Mouse (Mus musculus) intestine, postnatal 0 days (tissue): ENCODE results near the gene Igfbp3. TPM values are rescaled to one million over a fixed set of nuclear protein-coding genes. Genes with fewer than 3 reads are reported as not detected.
"Not testable (repeated sequence)": the region's sequence is repeated elsewhere in the genome, so short reads cannot be mapped to it uniquely, and the experiment has no call there.

Source experiments
- ATAC-seq: fragments of 200-750 bp; cut with Nextera tagmentation; 2 replicates; pipeline ENCODE4 v1.8.0; 2017; ENCODE audit warnings: mild to moderate bottlenecking, moderate TSS enrichment, moderate library complexity
- H3K27ac ChIP-seq: fragments of 300-500 bp; sonication (generic); 2 replicates; pipeline ENCODE4 v1.5.1; 2014; ENCODE audit warnings: mild to moderate bottlenecking, low read depth, low read length, moderate library complexity
- H3K27me3 ChIP-seq: fragments of 300-500 bp; sonication (generic); replicated peaks from 2 replicates; pipeline ENCODE4 v1.6.1; 2014; ENCODE audit warnings: low read length, mixed read lengths; ENCODE audit not compliant: control insufficient read depth, insufficient read depth
- H3K36me3 ChIP-seq: fragments of 300-500 bp; sonication (generic); 2 replicates; pipeline ENCODE4 v1.6.1; 2014; ENCODE audit warnings: mild to moderate bottlenecking, moderate library complexity; ENCODE audit not compliant: control insufficient read depth, insufficient read depth
- H3K4me1 ChIP-seq: fragments of 300-500 bp; sonication (generic); replicated peaks from 2 replicates; pipeline ENCODE4 v1.6.1; 2014; ENCODE audit warnings: antibody characterized with exemption, low read length, mixed read lengths; ENCODE audit not compliant: control insufficient read depth, insufficient read depth
- H3K4me2 ChIP-seq: fragments of 300-500 bp; sonication (generic); replicated peaks from 2 replicates; pipeline ENCODE4 v1.6.1; 2014; ENCODE audit warnings: low read depth, mild to moderate bottlenecking, moderate library complexity
- H3K4me3 ChIP-seq: fragments of 300-500 bp; sonication (generic); 2 replicates; pipeline ENCODE4 v1.5.1; 2014; ENCODE audit warnings: low read depth, low read length
- H3K9ac ChIP-seq: fragments of 300-500 bp; sonication (generic); 2 replicates; pipeline ENCODE4 v1.6.1; 2014; ENCODE audit warnings: mild to moderate bottlenecking, low read depth, low read length
- H3K9me3 ChIP-seq: fragments of 300-500 bp; sonication (generic); 2 replicates; pipeline ENCODE4 v1.6.1; 2016; ENCODE audit warnings: mixed run types; ENCODE audit not compliant: control insufficient read depth
- CTCF ChIP-seq: sonication (generic); IDR thresholded peaks from 2 replicates; pipeline ENCODE4 v1.5.1; 2016; ENCODE audit warnings: low read depth, mild to moderate bottlenecking, control low read depth, antibody characterized with exemption, moderate library complexity
- WGBS: fragments of 180-500 bp; shearing (Covaris S2); extraction: QIAGEN DNeasy Blood & Tissue Kit; methylation state at CpG from one replicate; pipeline ENCODE4 v1.1.7; 2014; 5-methylcytosine and 5-hydroxymethylcytosine counted together
- polyA plus RNA-seq: library from polyadenylated mRNA; unstranded; fragments of >200 nt; fragmentation: Nextera tagmentation; extraction: Ambion mirVana; gene quantifications from 2 replicates; pipeline ENCODE4 v1.2.1, GENCODE M21; 2015

Gene Igfbp3
- polyA plus RNA-seq, 1 experiment from 2014 or later: 52.7 TPM

DNA sequence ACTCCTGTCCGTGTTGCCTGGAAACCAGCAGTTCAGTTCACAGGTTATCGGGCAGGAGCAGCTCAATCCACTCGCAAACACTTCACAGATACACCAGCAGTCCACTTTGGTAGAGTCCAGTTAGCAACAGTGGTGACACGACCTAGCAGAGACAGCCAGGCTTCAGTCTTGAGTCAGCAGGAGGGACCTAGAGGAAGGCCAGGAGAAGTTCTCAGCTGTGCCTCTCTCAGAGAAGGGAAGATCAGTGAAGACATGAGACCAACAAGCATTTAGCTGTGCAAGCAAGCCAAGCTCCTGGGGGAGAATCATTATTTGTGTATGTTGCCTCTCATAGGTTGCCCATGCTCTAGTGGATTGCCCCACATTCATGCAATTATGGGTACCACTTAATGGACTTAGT lies 14.4 kb upstream of the Igfbp3 start:
- no peaks in the 10 kb centered on the region for H3K36me3 ChIP-seq
- no peak overlapping the region for H3K9ac ChIP-seq
- ATAC-seq: no peak
- no peaks in the 10 kb centered on the region for H3K27me3 ChIP-seq
- H3K4me1 ChIP-seq: no peaks in the 10 kb centered on the region
- no peak overlapping the region for H3K4me3 ChIP-seq
- H3K4me2 ChIP-seq: no peak overlapping the region
- no peak for TF ChIP-seq CTCF
- H3K27ac ChIP-seq: no peak overlapping the region
- 56% methylated on average over 4 of the region's 4 CpGs for WGBS
- no peaks in the 10 kb centered on the region for H3K9me3 ChIP-seq

DNA sequence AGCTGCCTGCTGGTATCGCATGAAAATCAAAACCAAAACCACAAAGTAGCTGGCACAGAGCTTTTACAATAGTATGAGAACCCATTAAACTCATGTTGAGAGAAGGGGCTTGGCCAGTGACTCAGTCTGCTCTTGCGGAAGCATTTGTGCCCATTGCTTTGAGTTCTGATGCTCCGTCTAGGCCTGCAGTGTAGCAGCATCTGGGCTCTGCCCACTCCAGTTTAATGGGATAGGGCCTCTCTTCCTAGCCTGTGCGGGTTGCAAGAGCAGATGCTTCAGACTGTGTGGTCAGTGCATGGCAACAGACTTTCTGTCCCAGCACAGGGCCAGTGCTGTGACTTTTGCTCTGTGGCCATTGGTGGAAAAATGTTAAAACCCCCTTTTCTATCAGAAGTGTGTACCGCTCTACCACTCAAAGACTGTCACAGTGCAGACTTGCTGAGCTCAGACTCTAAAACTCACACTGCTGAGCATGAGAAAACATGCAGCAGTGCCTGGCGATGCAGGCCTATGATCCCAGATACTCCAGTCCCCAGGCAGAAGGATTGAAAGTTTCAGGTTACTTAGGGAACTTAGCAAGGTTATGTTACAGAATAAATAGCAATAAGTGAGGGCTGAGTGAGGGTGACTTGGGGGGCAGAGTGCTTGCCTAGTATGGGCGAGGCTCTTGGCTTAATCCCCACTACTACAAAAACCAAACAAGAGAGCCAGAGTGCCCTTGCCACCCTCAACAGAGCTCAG lies 13.3 kb upstream of the Igfbp3 start:
- Histone ChIP-seq H3K27ac (no peak overlapping the region), H3K9me3 (no peaks in the 10 kb centered on the region), H3K4me2 (no peak overlapping the region), H3K4me1 (no peaks in the 10 kb centered on the region), H3K27me3 (no peaks in the 10 kb centered on the region), H3K36me3 (no peaks in the 10 kb centered on the region), H3K4me3 (no peak overlapping the region), H3K9ac (no peak overlapping the region)
- WGBS: 80% methylated on average over 7 of the region's 7 CpGs
- ATAC-seq: no peak
- no peak for TF ChIP-seq CTCF

GRCm38 (mm10) chr11:7226200-7226599 lies 12.5 kb upstream of the Igfbp3 start:
- Histone ChIP-seq H3K27ac (no peak overlapping the region), H3K9ac (no peak overlapping the region), H3K4me3 (no peak overlapping the region), H3K4me1 (no peaks in the 10 kb centered on the region), H3K4me2 (no peak overlapping the region), H3K36me3 (no peaks in the 10 kb centered on the region), H3K9me3 (no peaks in the 10 kb centered on the region), H3K27me3 (no peaks in the 10 kb centered on the region)
- TF ChIP-seq CTCF: no peak
- no peak for ATAC-seq
- 86% methylated on average over 2 of the region's 2 CpGs for WGBS

DNA sequence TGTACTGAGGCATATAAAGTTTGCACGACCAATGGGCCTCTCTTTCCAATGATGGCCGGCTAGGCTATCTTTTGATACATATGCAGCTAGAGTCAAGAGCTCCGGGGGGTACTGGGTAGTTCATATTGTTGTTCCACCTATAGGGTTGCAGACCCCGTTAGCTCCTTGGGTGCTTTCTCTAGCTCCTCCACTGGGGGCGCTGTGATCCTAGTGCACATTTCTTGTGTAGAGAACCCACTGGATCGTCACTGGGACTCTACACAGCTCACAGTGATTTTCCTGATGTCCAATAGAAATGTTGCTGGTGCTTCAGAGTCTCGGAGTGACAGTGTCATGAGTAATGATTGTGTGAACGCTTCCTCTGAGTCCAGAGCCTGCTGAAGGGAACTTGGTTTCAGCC lies 8.1 kb upstream of the Igfbp3 start:
- H3K9ac ChIP-seq, H3K4me1 ChIP-seq, ATAC-seq, H3K9me3 ChIP-seq, H3K36me3 ChIP-seq, H3K27ac ChIP-seq, H3K27me3 ChIP-seq, H3K4me2 ChIP-seq, H3K4me3 ChIP-seq: not testable (repeated sequence)
- WGBS: 79% methylated on average over 8 of the region's 8 CpGs

DNA sequence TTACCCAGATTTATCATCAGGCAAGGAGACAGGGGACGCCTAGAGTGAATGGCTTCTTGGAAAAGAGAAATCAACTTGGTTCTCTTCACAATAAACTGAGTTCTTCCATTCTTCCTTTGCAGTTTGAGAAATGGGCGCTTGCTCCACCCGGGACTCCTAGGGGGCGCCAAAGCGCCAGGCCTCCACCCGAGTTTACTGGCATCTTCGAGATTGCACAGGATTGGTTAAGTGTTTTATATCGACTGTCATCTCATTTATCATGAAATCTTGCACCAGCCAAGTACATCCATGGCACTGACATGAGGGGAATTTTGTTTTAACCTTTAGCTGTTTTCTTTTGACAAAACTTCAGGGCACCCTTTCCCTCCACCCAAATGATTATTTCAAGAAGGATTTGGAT lies 2.0 kb upstream of the Igfbp3 start:
- TF ChIP-seq CTCF: peak; percentile 78
- Histone ChIP-seq H3K27me3 (peaks cover 39% of the 10 kb centered on the region), H3K36me3 (no peaks in the 10 kb centered on the region), H3K9ac (no peak overlapping the region), H3K9me3 (no peaks in the 10 kb centered on the region), H3K4me2 (no peak overlapping the region), H3K4me1 (no peaks in the 10 kb centered on the region), H3K4me3 (no peak overlapping the region), H3K27ac (no peak overlapping the region)
- no peak for ATAC-seq
- 13% methylated on average over 8 of the region's 8 CpGs for WGBS

- Histone ChIP-seq H3K36me3 (no peaks in the 10 kb centered on the region), H3K4me3 (peak overlapping the region; percentile 53; the same call in 1 of the 2 replicates), H3K27me3 (peaks cover 39% of the 10 kb centered on the region), H3K9ac (no peak overlapping the region), H3K9me3 (no peaks in the 10 kb centered on the region), H3K4me1 (no peaks in the 10 kb centered on the region), H3K27ac (no peak overlapping the region), H3K4me2 (peak overlapping the region; percentile 78)
- TF ChIP-seq CTCF: peak; percentile 78
- 4% methylated on average over 14 of the region's 14 CpGs for WGBS
- ATAC-seq: no peak
Measured at GRCm38 (mm10) chr11:7214761-7215160, 1.0 kb upstream of the Igfbp3 start.

- Histone ChIP-seq H3K4me2 (peak overlapping the region; percentile 78), H3K27me3 (peaks cover 39% of the 10 kb centered on the region), H3K36me3 (no peaks in the 10 kb centered on the region), H3K4me3 (peak overlapping the region; percentile 53), H3K27ac (no peak overlapping the region), H3K9ac (no peak overlapping the region), H3K4me1 (no peaks in the 10 kb centered on the region), H3K9me3 (no peaks in the 10 kb centered on the region)
- WGBS: 1% methylated on average over 12 of the region's 12 CpGs
- no peak for ATAC-seq
- no peak for TF ChIP-seq CTCF
Measured at GRCm38 (mm10) chr11:7214342-7214660, 578 bp upstream of the Igfbp3 start.
